Mouse (Mus musculus) right cerebral cortex, postnatal 36 days (tissue): ENCODE results near the gene A630076J17Rik.
A peak's percentile ranks its signal among the peaks of the same experiment; 100 is the strongest.

ENCODE experiments used
- DNase-seq, 2 experiments: peaks; one replicate each; pipeline ENCODE4 v3.0.0; 2022; ENCODE audit warnings: low spot score in 2 of 2, mixed read lengths in 1 of 2

The A630076J17Rik gene

GRCm38 (mm10) chr3:107230527-107230926 lies at the start of gene A630076J17Rik:
Gene A630076J17Rik (plus strand): TSS chr3:107230614.
- no peak for DNase-seq

GRCm38 (mm10) chr3:107180860-107181259 lies 49.6 kb upstream of the A630076J17Rik start:
- no peak for DNase-seq

- no peak for DNase-seq
Measured at GRCm38 (mm10) chr3:107182756-107183155, 47.7 kb upstream of the A630076J17Rik start, which contains the start of gene Kcna10. Gene Kcna10 (plus strand): TSS chr3:107183056.

- DNase-seq, result no peak
Measured at GRCm38 (mm10) chr3:107183178-107183577, 47.2 kb upstream of the A630076J17Rik start.

GRCm38 (mm10) chr3:107185597-107185996 lies 44.8 kb upstream of the A630076J17Rik start:
- DNase-seq, result no peak

- DNase-seq, result no peak
Measured at GRCm38 (mm10) chr3:107187022-107187421, 43.4 kb upstream of the A630076J17Rik start.

GRCm38 (mm10) chr3:107188226-107188899 lies 42.1 kb upstream of the A630076J17Rik start:
- peak; percentile 56 to 62 for DNase-seq

GRCm38 (mm10) chr3:107201310-107202180 lies 28.9 kb upstream of the A630076J17Rik start:
- no peak for DNase-seq

- DNase-seq, result no peak
Measured at GRCm38 (mm10) chr3:107204413-107204812, 26.0 kb upstream of the A630076J17Rik start.

GRCm38 (mm10) chr3:107205170-107205569 lies 25.2 kb upstream of the A630076J17Rik start:
- no peak for DNase-seq

- peak; percentile 36 to 40 for DNase-seq
Measured at GRCm38 (mm10) chr3:107205994-107206393, 24.4 kb upstream of the A630076J17Rik start.

- no peak for DNase-seq
Measured at GRCm38 (mm10) chr3:107206490-107207150, 23.8 kb upstream of the A630076J17Rik start.

- no peak for DNase-seq
Measured at GRCm38 (mm10) chr3:107207625-107208253, 22.7 kb upstream of the A630076J17Rik start.

- no peak for DNase-seq
Measured at GRCm38 (mm10) chr3:107214606-107215005, 15.8 kb upstream of the A630076J17Rik start.

- DNase-seq, result no peak
Measured at GRCm38 (mm10) chr3:107216400-107217100, 13.9 kb upstream of the A630076J17Rik start.

GRCm38 (mm10) chr3:107217101-107217480 lies 13.3 kb upstream of the A630076J17Rik start:
- DNase-seq, result no peak

- peak in 1 of 2 experiments; percentile 16 for DNase-seq
Measured at GRCm38 (mm10) chr3:107218572-107218971, 11.8 kb upstream of the A630076J17Rik start.

GRCm38 (mm10) chr3:107221608-107222007 lies 8.8 kb upstream of the A630076J17Rik start, which contains the start of gene Cym:
Gene Cym (minus strand): TSS chr3:107221732.
- DNase-seq, result no peak

GRCm38 (mm10) chr3:107223230-107223629 lies 7.2 kb upstream of the A630076J17Rik start:
- DNase-seq, result no peak

- no peak for DNase-seq
Measured at GRCm38 (mm10) chr3:107225820-107226219, 4.6 kb upstream of the A630076J17Rik start.

GRCm38 (mm10) chr3:107229221-107229620 lies 1.2 kb upstream of the A630076J17Rik start:
- DNase-seq, result no peak
